Mouse (Mus musculus): ENCODE data around the gene Col6a2.

The Col6a2 gene

DNA sequence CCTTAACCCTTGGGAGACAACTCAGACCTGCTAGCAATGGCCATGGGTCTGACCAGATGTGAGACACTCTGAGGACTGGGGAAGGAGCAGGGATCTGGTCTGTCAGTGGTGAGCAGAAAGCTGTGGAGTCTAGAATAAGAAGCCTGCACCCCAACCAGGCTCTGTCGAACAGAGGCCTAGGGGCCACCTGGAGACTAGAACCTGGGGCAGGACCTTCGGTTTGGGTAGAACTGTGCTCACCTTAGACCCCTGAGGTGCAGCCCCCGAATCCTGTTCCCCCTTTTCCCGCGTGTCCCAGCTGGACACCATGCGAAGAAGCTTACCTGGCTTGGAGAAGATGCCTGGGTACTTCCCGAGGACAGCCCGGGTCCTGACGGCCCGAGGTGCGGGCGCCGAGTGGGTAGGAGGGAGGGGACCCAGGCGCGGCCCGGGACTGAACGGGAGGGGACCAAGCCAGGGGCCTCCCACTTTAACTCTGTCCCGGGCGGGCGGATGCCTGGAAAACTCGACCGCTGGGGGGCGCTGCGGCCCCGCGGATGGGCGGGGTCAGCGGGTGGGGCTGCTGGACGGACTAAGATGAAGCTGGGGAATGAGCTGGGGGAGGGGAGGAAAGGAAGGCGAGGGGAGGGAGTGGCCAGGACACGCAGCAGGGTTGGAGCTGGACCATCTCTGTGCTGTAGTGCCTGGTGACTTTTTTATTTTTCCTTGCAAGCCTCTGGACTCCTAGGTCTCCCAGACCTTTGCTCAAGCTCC, at the start of gene Col6a2:
TSS of gene Col6a2 (minus strand) at position 703 of the 753 bp plus-strand sequence.
- DNase-seq (ENCODE audit: low spot score in 2 of 2) = peak; percentile 18 to 64

DNA sequence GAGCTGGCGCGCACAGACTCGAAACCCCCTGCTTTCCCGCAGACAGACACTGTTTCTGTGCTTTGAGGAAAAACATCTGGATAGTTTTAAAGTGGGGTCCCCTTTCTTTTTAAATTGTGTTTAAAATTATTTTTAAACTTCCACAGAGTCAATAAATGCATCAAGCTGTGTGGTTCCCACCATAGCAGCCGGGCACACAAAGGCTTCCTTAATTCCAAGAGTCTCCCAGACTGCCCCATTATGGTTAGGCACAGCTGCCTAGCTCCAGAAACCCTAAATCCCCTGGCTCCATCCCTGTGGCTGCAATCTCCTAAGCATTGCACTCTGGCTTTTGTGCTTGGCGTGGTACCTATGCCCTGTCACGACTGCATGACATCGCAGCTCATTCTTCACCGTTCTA, 48.5 kb upstream of the Col6a2 start:
- no peak for DNase-seq (ENCODE audit: low spot score in 2 of 2)

DNA sequence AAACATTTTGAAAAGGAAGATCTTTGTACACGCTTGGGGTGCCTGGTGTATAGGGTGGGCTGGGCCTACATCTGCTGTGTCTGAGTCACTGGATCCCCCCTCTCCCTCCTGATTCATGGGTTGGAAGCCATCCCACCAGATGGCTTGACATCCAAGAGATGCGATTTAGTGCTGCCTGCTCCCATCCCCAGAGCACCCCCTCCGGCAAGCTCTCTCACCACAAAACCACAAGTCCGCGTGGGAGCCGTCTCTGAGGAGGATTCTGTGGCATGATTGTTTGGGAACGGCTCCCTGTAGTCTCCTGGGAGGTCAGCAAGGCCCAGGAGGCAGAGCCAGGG, 45.5 kb upstream of the Col6a2 start:
- no peak for DNase-seq (ENCODE audit: low spot score in 2 of 2)

DNA sequence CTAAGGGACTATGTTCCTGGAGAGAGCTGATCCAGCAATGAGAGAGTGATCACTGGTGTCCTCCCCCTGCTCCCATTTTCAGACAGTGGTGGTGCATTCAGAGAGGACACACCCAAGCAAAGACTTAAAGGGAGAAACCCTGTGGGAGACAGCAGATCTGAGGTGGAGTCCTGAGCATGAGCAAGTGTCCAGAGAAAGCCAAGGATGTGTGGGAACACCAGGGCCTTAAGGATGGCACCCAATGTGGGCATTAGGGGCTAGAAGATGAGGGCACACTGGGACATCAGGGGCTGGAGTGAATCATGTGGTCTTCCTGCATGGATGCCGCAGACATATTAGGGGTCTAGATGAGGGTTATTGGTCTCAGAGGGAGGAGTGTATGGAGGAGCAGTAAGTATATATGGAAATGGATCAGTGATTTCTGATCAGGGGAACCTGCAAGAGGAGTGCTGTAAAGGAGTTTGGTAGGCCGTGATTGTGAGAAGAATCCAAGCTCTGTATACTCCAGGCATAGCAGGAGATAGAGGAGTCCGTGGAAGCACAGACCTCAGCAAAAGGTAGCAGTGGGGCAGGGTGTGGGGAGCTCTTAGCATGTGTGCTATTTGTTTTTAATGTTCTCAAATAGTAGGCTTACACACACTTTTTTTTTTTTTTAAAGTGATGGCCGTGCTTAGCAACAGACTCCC, 45.0 kb upstream of the Col6a2 start:
- no peak for DNase-seq (ENCODE audit: low spot score in 2 of 2)

DNA sequence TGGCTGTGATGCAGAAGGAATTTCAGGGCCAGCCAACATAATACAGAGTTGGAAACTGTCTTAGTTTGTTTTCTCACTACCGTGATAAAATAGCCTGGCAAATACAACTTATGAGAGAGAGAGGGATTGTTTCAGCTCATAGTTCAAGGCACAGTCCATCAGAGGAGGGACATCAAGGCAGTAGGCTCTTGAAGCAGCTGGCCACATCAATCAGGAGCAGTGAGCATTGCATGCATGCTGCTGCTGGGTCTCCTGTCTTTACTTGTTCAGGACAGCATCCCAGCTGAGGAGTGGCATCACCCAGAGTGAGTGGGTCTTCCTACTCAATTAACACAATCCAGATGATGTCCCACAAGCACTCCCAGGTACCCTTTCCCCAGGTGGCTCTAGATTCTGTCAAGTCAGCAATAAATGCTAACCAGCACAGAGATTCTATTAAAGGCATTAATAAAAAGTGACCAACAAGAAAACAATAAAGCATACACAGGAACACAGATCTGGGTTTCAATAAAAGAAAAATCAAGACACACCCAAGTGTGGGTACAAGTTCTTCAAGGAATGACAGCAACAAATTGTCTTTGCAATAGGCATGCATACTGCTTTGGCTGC, 43.9 kb upstream of the Col6a2 start:
- no peak for DNase-seq (ENCODE audit: low spot score in 2 of 2)

DNA sequence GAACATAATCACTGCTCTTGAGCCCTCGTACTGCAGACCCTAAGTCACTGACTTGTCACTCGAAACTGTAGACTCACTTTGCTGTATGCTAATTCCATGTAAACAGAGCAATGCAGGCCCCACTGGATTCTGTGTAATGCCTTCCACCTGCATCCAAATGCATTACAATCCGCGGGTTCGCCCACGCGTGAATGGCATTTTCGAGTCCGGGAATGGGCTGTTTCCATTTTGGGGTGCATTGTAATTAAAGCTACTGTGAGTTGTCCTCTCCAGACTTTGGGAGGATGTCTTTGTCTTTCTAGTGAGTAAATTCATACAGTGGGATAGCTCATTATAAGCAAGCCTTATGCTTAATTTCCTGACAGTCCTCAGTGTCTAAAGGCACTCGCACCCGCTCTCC, 42.1 kb upstream of the Col6a2 start:
- no peak for DNase-seq (ENCODE audit: low spot score in 2 of 2)

DNA sequence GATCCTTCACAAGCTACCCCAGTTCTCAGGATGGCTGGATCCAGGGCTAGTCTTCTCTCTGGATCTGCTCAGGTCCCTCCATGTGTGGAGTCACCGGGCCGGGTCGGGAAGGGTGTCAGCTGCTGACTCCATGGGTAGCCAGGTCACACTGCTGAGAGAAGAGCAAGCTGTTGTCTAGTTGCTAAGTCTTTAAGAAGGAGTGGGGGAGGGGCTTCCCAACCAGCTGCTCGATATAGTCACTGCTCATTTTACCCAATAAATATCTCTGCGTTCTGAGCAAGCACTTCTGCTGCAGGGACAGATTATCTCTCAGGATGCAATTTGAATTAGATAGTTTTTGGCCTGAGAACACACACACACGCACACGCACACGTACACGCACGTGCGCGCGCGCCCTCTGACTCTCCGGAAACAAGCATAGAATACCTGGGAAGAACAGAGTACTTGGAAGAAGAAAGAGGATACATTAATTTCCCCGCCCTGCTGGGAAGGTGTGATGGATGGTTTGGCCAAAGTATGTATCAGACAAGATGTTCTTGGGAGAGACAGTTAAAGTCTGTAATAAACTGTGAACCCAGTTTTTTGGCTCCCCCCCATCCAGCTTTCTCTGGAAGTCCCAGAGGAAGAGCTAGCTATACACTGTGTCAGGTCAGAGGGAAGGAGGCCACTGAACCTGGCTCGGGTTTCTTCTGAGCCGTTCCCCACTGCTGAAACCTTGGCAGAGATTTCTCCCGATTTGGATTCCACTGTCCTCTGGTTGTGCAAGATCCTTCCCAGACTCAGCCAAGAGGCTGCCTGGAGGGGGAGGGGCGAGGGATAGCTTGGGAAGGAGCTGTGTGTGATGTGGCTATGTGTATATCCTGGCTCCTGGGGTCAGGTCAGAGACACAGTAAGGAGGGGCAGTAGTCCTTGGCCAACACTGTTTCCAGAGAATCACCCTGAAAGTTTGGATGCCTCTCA, 41.0 kb upstream of the Col6a2 start:
- DNase-seq (ENCODE audit: low spot score in 2 of 2) = no peak

DNA sequence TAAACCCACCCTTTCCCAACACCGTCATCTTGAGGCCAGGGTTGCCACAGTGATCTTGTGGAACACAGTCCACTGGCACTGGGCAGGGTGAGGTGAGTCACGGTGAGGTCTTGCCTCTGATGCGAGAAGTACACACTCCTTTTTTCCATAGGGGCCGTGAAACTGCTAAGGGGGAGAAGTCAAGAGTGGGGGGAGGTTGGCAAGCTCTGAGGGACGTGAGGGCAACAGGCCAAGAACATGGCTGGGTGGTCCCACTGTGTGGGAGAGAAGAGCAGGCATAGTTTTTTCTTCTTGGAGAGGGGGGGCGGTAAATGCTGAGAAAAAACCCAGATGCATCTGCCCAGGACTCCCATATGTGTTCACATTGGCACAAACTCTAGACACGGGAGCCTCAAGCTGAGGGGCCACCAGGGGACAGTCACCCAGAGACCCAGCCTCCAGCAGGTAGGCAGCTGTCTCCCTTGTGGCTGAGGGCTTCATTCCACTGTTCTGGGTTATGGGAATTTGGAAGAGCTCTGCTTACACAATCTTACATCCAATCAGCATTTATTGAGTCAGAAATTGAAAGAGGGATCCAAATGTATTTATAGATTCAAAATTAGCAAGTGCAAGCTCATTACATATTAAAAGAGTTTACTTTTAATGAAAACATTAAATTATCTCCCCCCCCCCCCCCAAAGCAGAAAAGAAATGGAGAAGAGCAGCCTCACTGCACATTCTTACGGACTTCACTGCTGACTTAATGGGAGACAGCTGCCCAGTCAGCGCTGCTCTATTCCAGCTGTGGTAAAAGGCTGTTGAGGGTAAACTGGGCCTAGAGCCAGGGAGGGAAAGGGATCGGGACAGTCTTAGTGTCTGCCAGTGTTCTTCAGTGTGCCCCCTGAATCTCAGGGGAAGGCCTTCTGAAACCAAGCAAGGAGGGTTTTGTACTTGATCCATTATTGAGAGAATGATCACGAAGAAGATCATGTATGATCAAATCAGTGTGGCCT, 30.2 kb upstream of the Col6a2 start:
- DNase-seq (ENCODE audit: low spot score in 2 of 2) = no peak

DNA sequence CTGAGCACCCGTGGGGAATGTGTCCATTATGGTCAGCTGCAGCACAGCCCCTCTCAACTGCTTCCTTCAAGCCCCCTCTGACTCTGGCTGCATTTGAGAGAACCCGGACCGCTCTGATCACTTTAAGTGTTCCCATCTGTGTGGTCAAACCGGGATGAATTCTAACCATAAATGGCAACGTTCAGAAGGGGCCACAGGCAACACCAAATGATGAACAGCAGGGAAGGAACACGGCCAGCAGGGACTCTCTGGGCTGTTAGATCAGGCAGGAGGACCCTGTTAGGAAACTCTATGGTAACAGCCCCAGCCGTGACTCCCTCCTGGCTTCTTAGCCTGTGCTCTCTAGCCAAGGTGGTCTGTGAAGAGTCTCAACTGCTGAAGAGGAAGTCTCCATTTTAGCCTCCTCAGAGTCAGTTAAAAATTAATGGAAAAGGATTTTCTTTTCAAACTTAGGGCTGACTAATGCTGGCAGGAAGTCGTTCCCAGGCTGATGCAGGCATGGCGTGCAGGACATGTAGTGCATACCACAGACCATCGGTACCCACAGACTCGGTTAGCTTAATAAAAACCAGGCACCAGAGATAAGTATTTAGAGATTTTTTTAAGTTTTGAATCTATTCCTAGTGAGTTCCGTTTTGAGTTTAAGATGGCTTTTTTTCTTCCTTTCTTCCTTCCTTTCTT, 27.4 kb upstream of the Col6a2 start:
- DNase-seq (ENCODE audit: low spot score in 2 of 2) = no peak

DNA sequence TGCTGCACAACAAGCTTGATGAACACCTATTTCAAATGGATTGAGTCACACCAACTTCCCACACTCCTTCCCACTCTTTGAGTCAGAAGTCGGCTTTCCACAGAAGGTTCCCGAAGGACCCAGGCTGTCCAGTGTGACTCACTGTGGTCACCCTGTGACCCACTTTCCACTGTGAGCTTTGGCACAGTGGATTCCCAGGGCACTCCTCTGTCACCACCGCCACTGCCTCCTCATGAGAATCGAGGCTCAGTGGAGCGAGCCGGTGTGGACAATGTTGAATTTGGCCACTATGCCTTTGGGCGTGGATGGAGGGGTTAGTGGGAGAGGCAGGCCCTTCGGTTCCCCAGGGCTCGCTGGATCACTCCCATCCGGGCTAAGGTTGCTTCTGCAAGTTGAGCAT, 25.3 kb upstream of the Col6a2 start:
- DNase-seq (ENCODE audit: low spot score in 2 of 2) = no peak

DNA sequence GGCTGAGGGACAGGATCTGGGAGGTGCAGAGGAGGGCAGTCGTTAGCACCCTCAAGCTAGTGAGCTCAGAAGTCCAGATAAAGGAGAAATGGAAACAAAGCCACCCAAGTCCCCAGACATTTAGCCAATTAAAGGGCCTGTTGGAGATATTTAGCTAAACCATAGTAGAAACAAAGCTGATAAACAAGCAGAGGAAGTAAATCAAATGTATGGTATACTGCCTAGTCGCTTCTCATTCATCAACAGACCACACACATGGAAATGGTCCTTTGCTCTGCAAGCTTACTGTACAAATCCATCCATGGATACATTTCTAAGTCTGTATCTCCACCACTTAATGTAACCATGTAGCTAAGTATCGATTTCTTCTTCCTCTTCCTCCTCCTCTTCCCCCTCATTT, 24.0 kb upstream of the Col6a2 start:
- DNase-seq (ENCODE audit: low spot score in 2 of 2) = no peak

DNA sequence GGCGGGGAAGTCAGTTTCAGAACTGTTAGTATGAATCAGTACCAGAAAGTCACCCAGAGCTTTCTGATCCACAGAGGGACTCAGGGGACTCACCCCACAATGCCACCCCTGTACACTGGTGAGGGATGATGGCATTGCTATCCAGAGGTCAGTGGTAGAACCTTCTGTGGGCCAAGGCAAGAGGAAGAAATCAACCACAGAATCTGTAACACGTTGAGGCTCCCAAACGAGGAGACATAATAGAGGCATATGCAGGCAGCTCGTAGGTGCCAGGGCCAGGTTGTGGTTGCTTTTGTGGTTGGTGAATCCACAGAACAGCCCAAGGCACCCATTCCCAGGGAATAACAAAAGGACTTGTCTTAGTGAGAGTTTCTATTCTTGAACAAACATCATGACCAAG, 22.3 kb upstream of the Col6a2 start:
- DNase-seq (ENCODE audit: low spot score in 2 of 2) = no peak

DNA sequence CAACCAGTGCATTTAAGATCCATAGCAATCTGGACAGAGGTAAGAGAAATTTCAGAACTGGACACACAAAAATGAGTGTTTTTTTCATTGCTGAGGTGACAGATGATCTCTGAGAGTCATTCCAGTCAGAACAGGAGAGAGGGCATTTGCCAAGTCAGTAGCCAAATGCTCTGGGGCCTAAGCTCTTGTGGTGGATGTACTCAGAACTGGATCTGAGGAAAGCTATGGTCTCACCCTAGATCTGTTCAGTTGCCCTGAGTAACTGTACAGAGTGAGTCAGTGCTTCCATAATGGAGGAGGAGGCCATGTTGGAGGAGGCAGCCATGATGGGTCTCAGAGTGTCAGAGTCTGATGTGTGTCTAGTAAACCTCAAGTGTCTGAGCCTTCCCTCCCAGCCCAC, 21.6 kb upstream of the Col6a2 start:
- DNase-seq (ENCODE audit: low spot score in 2 of 2) = no peak

DNA sequence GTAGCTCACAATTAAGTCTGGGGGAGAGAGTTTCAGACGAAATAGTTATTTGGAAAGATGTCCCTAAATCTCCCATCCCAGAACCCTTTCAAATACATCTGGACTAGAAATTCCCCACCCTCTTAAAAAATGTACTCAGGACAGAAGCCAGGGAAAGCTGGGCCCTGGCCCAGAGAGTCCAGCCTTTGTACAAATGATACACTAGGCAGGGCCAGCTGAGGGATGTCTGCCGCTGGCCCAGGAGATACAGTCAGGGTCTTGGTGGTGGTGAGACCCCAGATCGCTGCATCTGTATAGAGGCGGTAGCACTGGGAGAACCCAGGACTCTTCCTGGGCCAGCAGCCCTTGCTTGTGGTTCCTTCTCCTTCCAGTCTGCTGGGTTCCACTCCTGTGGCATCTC, 20.6 kb upstream of the Col6a2 start:
- no peak for DNase-seq (ENCODE audit: low spot score in 2 of 2)

DNA sequence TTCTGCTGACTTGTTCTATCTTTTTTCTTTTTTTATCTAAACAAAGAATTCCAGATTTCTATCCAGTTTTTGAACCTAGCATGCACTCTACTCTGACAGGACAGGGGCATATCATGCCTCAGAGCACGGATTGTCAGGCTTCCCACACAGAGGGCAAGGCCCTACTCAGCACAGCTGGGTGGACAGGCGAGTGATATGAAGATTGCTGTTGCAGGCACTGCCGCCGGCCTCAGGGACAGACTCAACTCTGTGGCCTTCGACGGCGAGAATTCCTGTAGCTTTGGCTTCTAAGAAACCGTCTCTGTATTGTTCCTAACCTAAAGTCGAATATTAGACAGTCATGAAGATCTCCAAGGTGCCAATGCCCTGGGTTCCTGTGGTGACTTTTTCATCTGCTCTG, 20.0 kb upstream of the Col6a2 start:
- DNase-seq (ENCODE audit: low spot score in 2 of 2) = no peak

DNA sequence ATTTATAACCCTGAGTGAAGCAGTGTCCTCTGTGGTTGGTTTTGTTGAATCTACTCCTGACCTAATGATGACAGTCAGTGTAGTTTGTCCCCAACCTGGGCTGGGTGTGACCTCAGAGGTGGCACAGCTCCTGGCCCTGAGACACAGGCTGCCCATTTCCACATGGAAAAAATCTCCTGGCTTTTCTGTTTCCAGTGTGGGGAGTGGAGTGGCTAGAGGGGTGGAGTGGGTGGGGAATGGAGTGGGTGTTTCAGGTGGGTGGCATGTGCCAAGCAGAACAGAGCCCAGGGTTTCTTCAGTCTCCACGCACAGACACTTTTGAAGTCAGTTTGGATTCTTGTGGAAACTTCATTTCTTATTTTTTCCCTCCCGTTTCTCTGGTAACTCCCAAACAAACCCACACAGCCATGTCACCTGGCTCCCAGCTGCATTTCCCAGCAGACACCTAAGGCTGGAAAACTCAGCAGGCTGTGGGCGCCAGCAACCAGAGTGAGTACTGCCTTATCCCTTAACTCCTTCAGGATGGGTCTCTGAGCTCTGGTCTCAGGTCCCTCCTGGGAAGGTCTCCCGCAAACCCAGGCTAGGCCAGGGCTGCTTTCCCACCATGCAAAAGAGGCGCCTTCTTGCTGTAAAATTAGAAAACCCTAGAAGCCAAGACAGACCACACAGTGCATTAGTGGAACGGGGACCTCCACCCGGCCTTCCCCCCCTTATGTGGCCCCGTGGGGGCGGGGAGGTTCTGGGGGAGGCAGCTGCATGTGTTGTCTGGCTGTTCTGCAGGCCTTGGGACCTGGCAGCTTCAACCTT, 19.4 kb upstream of the Col6a2 start:
- DNase-seq (ENCODE audit: low spot score in 2 of 2) = no peak

DNA sequence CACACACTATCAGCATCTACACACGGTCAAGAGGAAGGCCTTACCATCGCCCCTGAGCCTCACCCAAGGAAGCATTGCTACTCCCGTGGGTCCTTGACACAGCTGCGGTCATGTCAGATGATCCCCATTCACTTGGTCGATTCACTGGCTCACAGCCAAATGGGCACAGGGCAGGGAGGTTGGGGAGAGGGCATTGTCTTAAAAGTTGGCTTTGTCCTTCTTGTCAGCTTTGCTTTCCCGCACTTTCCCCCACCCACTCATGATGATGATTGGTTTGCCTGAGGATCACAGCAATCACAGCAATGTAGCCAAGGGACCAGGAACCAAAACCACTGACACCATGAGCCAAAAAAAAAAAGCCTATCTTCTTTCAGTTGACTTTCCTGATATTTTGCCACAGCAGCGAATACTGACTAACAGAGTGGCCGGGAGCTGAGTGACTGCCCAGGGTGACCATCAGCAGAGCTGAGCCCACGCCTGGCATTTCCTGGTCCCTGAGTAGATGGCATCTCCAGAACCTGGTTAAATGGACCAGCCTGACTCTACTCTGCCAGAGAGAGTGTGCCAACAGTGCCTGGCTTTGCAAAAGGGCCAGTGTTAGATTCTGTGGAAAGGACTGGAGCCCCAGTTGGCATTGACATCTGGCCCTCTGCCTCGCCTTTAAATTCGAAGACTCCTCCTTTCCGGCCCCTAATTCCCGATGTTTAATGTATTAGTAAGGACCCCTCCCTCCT, 18.6 kb upstream of the Col6a2 start:
- no peak for DNase-seq (ENCODE audit: low spot score in 2 of 2)

DNA sequence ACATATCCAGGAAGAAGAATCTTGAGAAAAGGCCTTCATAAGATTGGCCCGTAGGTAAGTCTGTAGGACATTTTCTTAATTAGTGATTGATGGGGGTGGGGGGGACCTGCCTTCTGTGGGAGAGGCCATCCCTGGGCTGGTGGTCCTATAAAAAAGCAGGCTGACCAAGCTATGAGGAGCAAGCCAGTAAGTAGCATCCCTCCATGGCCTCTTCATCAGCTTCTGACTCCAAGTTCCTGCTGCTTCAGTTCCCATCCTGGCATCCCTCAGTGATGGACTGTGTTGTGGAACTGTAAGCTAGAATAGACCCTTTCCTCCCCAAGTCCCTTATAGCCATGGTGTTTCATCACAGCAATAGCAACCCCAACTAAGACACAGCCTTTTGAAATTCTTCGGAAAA, 16.5 kb upstream of the Col6a2 start:
- DNase-seq (ENCODE audit: low spot score in 2 of 2) = no peak

DNA sequence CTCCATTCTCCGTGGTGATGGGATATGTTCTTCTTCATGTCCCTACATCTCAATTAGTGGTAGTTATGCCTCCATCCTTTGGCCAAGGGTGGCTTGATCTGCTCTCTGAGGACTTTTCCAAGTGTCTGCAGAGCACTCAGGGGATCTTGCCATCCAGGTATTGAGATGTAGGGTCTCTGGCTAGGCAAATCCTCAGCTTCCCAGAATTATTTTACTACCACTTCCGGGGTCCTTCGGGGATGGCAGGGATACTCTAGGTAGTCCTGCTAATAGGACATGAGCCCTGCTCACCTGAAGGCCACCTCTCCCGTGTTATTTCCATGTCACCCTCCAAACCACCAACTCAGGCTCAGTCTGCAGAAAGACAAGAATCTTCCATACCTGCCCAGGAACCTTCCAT, 13.2 kb upstream of the Col6a2 start:
- no peak for DNase-seq (ENCODE audit: low spot score in 2 of 2)

Measured in thymus, postnatal 10 days (tissue).